Mouse (Mus musculus) heart, embryonic 14.5 days (tissue): ENCODE measurements around the gene Impdh2. TPM values are rescaled to one million over a fixed set of nuclear protein-coding genes. Genes with fewer than 3 reads are reported as not detected.

Experiments
- ATAC-seq: fragments of 200-750 bp; cut with Nextera tagmentation; 2 replicates; pipeline ENCODE4 v1.8.0; 2017; ENCODE audit warnings: low read depth, moderate TSS enrichment; ENCODE audit not compliant: insufficient number of reproducible peaks, insufficient read depth, low FRiP score
- H3K27ac ChIP-seq, 2 experiments: fragments of 200-500 bp in 1 of 2; fragments of 300-500 bp in 1 of 2; sonication (generic) in 1 of 2; replicated peaks in 1 of 2; 2 replicates each; pipeline ENCODE4 v1.5.1; 2012 to 2014; ENCODE audit warnings: low read depth in 2 of 2, low read length in 2 of 2, control low read depth in 1 of 2, mild to moderate bottlenecking in 1 of 2, mixed read lengths in 1 of 2; ENCODE audit not compliant: control insufficient read depth in 1 of 2, insufficient read depth in 1 of 2
- H3K27me3 ChIP-seq: fragments of 300-500 bp; sonication (generic); 2 replicates; pipeline ENCODE4 v1.6.1; 2014; ENCODE audit warnings: mild to moderate bottlenecking, low read length, control low read depth; ENCODE audit not compliant: control insufficient read depth, insufficient read depth
- H3K36me3 ChIP-seq: fragments of 300-500 bp; sonication (generic); 2 replicates; pipeline ENCODE4 v1.6.1; 2014; ENCODE audit warnings: mild to moderate bottlenecking, control low read depth, low read length, mixed read lengths; ENCODE audit not compliant: control insufficient read depth, insufficient read depth
- H3K4me1 ChIP-seq, 2 experiments: fragments of 200-500 bp in 1 of 2; fragments of 300-500 bp in 1 of 2; sonication (generic) in 1 of 2; 2 replicates each; pipeline ENCODE4 v1.6.1; 2012 to 2014; ENCODE audit warnings: low read length in 2 of 2, control low read depth in 1 of 2, mixed read lengths in 1 of 2; ENCODE audit not compliant: control insufficient read depth in 2 of 2, insufficient read depth in 2 of 2
- H3K4me2 ChIP-seq: fragments of 300-500 bp; sonication (generic); 2 replicates; pipeline ENCODE4 v1.6.1; 2014; ENCODE audit warnings: mild to moderate bottlenecking, low read length
- H3K4me3 ChIP-seq, 2 experiments: fragments of 200-500 bp in 1 of 2; fragments of 300-500 bp in 1 of 2; sonication (generic) in 1 of 2; 2 replicates each; pipeline ENCODE4 v1.5.1; 2012 to 2014; ENCODE audit warnings: low read length in 2 of 2, mild to moderate bottlenecking in 2 of 2, control low read depth in 1 of 2, low read depth in 1 of 2, moderate library complexity in 1 of 2; ENCODE audit not compliant: control insufficient read depth in 1 of 2, insufficient read depth in 1 of 2
- H3K9ac ChIP-seq: fragments of 300-500 bp; sonication (generic); 2 replicates; pipeline ENCODE4 v1.6.1; 2014; ENCODE audit warnings: mild to moderate bottlenecking, low read length
- H3K9me3 ChIP-seq: fragments of 300-500 bp; sonication (generic); 2 replicates; pipeline ENCODE4 v1.6.1; 2016; ENCODE audit warnings: low read length, control low read depth; ENCODE audit not compliant: control insufficient read depth
- WGBS: fragments of 180-500 bp; shearing (Covaris S2); extraction: QIAGEN DNeasy Blood & Tissue Kit; methylation state at CpG from one replicate; pipeline ENCODE4 v1.1.7; 2014; 5-methylcytosine and 5-hydroxymethylcytosine counted together
- polyA plus RNA-seq: library from polyadenylated mRNA; unstranded; fragments of >200 nt; fragmentation: Nextera tagmentation; extraction: Ambion mirVana; gene quantifications from 2 replicates; pipeline ENCODE4 v1.2.1, GENCODE M21; 2014

The Impdh2 gene
- polyA plus RNA-seq, 1 experiment from 2014 or later: 97.5 TPM

DNA sequence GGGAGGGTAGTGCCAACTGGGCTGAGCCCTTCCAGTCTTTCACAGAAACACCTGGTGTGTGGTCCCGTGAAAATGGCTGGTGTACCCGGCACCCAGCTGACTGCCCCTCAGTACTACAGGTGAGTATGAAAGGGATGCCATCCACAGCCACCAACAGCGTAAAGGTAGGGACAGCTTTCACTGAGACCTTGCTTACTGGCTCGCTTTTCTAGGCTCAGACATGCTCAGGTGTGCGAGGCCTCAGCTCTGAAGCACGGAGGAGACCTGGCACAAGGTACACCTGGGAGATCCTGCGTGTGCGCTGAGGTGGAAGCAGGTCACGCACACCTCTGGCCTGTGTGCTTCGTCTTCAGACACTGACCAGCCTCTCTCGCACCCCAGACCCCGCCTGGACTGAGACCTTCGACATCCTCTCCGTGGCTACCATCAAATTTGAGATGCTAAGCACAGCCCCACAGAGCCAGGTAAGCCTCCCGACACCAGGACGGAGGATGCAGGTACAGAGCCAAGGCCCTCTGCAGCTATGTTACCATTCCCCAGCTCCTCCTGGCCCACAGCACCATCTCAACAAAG lies 11.4 kb downstream of the Impdh2 start:
- Histone ChIP-seq H3K4me3 (no peak overlapping the region), H3K4me2 (no peak overlapping the region), H3K9ac (no peak overlapping the region), H3K27ac (no peak overlapping the region), H3K36me3 (peaks cover 58% of the 10 kb centered on the region), H3K9me3 (no peaks in the 10 kb centered on the region), H3K4me1 (peaks cover 11 to 30% of the 10 kb centered on the region in 2 experiments), H3K27me3 (no peaks in the 10 kb centered on the region)
- 95% methylated on average over 16 of the region's 16 CpGs for WGBS
- no peak for ATAC-seq

DNA sequence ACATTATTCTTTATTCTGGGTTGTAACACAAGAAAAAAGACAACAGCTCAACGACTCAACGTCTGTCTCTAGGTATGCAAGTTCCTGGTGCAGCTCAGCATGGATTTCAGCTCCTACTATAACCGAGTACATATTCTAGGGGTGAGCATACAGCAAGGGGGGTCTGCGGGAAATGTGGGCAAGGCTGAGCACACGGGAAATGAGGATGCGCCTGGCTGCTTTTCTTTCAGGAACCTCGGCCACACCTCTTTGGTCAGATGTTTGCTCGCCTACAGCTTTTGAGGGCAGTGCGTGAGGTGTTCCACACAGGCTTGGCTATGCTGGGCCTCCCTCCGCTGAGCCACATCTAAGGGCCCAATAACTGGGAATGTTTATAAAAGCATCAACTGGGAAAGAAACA lies 12.2 kb downstream of the Impdh2 start:
- peaks cover 18 to 38% of the 10 kb centered on the region in 2 experiments for H3K4me1 ChIP-seq
- H3K27ac ChIP-seq: no peak overlapping the region
- H3K27me3 ChIP-seq: no peaks in the 10 kb centered on the region
- H3K9me3 ChIP-seq: no peaks in the 10 kb centered on the region
- H3K9ac ChIP-seq: no peak overlapping the region
- no peak for ATAC-seq
- H3K4me3 ChIP-seq: no peak overlapping the region
- WGBS: 89% methylated on average over 10 of the region's 10 CpGs
- peaks cover 58% of the 10 kb centered on the region for H3K36me3 ChIP-seq
- H3K4me2 ChIP-seq: no peak overlapping the region

DNA sequence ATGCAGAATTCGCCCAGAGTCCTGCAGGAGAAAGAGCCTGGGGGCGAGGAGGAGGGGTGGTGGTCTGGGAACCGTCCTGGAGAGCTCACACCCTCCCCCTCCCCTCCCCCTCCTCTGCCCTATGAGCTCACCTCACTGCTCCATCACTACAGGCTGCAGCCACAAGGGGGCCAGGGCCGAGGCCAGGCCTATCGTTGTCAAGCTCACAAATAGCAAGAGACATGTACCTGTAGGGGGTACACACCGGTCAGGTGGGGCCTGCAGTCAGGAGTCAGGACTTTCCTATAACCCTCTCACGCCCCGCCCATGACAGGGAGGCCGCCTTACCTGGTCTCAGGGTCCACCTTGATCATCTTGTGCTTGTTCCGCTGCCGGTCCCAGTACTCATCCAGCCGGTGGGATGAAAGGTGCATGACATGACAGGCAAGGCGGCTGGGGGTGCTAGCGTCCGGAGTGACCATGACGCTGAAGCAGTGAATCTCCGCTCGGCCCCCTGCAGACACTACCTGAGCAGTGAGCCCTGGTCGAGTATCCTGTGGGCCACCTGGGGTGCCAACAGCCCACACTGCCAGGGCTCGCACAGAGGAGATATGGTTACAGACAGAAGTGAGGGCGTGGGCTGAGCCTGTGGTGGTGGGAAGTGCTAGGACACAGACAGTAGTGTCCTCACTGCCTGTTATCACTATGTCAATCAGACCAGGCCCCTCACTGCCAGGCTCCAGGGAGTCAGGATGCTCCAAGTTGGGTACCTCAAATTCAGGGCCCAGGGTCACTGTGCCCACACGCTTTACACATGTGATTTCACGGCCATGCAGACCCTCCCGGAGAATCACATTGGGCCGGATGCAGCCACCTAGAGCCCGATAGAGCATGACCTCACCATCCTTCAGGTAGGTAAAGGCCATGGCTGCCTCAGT lies 13.9 kb downstream of the Impdh2 start:
- Histone ChIP-seq H3K27ac (no peak overlapping the region), H3K4me1 (peaks cover 18 to 35% of the 10 kb centered on the region in 2 experiments)
- no peak for ATAC-seq

DNA sequence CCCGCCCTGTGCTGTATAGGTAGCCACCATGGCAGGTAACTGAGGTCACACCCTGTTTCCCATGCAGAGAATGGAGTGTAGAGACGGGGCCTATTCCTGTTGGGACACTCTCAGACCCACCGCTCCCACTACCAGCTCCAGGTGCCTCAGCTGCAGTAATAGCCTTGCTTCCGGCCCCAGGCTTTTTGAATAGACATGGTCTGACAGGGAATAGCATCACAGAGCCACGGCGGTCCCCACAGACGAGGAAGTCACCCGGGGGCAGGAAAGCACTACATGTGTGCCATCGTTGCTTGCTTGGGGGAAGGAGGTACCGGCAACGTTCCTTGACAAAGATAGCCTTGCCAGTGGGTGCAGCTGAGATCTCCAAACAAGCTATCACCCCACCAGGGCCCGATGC lies 14.8 kb downstream of the Impdh2 start:
- Histone ChIP-seq H3K9ac (no peak overlapping the region), H3K27ac (no peak overlapping the region), H3K27me3 (no peaks in the 10 kb centered on the region), H3K4me3 (no peak overlapping the region), H3K4me1 (peaks cover 24 to 39% of the 10 kb centered on the region in 2 experiments), H3K9me3 (no peaks in the 10 kb centered on the region), H3K36me3 (peaks cover 58% of the 10 kb centered on the region), H3K4me2 (no peak overlapping the region)
- WGBS: 89% methylated on average over 12 of the region's 12 CpGs
- ATAC-seq: no peak

More for the DNA sequence above, 13.9 kb downstream of the Impdh2 start:
- H3K9ac ChIP-seq: no peak overlapping the region
- H3K9me3 ChIP-seq: no peaks in the 10 kb centered on the region
- WGBS: 47% methylated on average over 26 of the region's 26 CpGs
- H3K4me2 ChIP-seq: no peak overlapping the region
- H3K36me3 ChIP-seq: peaks cover 58% of the 10 kb centered on the region
- H3K4me3 ChIP-seq: no peak overlapping the region
- no peaks in the 10 kb centered on the region for H3K27me3 ChIP-seq

DNA sequence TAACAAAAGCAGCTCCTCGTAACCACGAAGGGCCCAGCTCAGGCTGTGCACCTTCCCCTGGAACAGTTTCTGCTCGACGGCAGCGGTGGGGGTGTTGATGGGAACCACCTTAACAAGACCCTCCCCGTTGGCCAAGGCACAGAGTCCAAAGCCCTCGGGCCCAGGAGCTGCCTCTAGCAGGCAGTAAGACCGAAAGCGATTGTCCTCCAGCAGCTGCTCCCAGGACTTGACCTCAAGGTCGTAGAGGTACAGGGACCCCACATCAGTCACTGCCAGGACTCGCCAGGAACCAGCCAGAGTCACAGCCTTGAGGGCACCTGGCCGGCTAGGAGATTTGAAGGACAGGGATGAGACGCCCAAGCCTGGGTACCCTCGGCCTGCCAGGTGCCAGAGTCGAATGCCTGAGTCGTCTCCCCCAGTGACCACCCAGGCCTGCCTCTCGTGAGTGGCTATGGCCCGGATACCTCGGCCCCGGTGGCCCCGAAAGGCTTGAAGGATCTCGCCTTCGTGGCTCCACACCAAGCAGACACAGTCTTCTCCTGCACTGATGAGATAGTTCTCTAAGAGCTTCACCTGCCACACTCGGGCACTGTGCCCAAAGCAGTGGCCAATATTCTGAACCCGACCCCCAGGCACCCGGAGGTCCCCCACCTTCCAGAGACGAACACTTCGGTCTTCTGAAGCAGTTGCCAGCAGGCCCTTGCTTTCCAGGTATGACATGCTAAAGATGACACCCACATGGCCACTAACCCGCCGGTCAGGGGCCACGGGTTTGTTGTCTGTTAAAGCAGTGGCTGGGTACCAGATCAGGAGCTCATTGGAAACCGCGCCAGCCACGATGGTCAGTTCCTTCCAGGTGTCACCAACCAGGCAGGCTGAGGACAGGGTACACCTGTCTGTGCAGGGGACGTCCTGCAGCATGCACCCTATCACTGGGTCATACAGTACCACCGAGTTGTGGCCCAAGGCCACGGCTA lies 15.5 kb downstream of the Impdh2 start:
- Histone ChIP-seq H3K4me2 (no peak overlapping the region), H3K27ac (no peak overlapping the region), H3K4me1 (peaks cover 21 to 35% of the 10 kb centered on the region in 2 experiments), H3K36me3 (peaks cover 64% of the 10 kb centered on the region), H3K9me3 (no peaks in the 10 kb centered on the region), H3K9ac (no peak overlapping the region), H3K4me3 (no peak overlapping the region), H3K27me3 (no peaks in the 10 kb centered on the region)
- ATAC-seq: no peak
- 87% methylated on average over 37 of the region's 37 CpGs for WGBS

DNA sequence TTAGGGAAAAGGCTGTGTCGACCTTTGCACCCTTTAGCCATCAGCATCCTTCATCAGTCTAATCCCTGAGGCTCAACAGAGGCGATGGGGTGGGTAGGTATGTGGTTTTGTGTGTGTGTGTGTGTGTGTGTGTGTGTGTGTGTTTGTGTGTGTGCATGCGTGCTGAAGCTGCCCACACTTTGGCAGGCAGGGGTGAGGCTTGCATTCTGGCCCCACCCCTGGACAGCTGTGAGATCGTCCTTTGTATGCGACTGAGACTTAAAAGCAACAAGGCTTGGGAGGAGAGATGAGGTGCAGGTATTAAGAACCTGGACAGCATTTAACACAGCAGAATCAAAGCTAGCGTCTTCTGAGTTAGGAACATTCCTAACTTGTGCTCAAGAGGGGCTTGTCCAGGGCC lies 16.9 kb downstream of the Impdh2 start:
- peaks cover 61% of the 10 kb centered on the region for H3K36me3 ChIP-seq
- WGBS: 56% methylated on average over 6 of the region's 6 CpGs
- ATAC-seq: no peak
- H3K27me3 ChIP-seq: no peaks in the 10 kb centered on the region
- H3K4me2 ChIP-seq: peak overlapping the region; percentile 66
- H3K4me1 ChIP-seq: peaks cover 21 to 32% of the 10 kb centered on the region in 2 experiments
- H3K9ac ChIP-seq: peak overlapping the region; percentile 91
- no peak overlapping the region for H3K27ac ChIP-seq
- peak overlapping the region in 1 of 2 experiments; percentile 73; a peak in 2 of 4 replicates for H3K4me3 ChIP-seq
- no peaks in the 10 kb centered on the region for H3K9me3 ChIP-seq

DNA sequence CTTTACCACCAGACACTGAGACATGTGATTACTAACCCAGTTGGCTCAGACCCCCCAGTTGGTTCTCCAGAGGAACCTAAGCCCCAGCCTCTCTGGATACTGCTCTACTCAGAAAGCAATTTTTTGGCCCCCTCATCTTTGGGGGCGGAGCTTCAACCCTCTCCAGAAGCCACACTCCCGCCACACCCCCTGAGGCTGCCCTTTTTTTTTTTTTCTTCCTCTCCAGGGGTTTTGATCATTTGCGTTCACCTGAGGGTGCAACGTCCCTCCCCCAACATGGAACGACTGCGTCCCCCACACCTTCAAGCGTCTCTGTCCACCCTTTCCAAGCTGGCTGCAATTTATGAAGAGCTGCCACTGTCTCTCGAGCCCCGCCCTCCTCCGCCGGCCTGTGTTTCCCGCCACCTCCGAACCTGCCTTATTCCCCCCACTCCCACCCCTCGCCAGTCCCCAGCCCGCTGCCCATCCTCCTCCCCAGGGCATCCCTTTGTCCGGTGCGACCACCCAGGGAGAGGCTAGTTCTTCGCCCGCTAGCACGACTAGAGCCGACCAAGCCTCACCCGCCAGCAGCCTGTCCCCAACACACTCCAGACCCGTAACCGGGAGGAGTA lies 18.0 kb downstream of the Impdh2 start:
- H3K9me3 ChIP-seq: no peaks in the 10 kb centered on the region
- no peaks in the 10 kb centered on the region for H3K27me3 ChIP-seq
- H3K4me1 ChIP-seq: peaks cover 26 to 36% of the 10 kb centered on the region in 2 experiments
- H3K36me3 ChIP-seq: peaks cover 57% of the 10 kb centered on the region
- H3K27ac ChIP-seq: peak overlapping the region; percentile 92 to 94
- no peak; the same call in 1 of the 2 replicates for ATAC-seq
- WGBS: under 1% methylated on average over 24 of the region's 24 CpGs
- H3K9ac ChIP-seq: peak overlapping the region; percentile 91
- H3K4me2 ChIP-seq: peak overlapping the region; percentile 66
- H3K4me3 ChIP-seq: peak overlapping the region; percentile 73 to 93
